Mouse (Mus musculus) midbrain, embryonic 15.5 days (tissue): ENCODE measurements around the gene Slc31a2. TPM values are rescaled to one million over a fixed set of nuclear protein-coding genes. Genes with fewer than 3 reads are reported as not detected.

Source experiments
- ATAC-seq: fragments of 200-750 bp; cut with Nextera tagmentation; replicated peaks from 2 replicates; pipeline ENCODE4 v1.8.0; 2017; ENCODE audit warnings: moderate TSS enrichment
- H3K27ac ChIP-seq: fragments of 300-500 bp; sonication (generic); 2 replicates; pipeline ENCODE4 v1.5.1; 2015; ENCODE audit warnings: mild to moderate bottlenecking, inconsistent platforms
- H3K27me3 ChIP-seq: fragments of 300-500 bp; sonication (generic); replicated peaks from 2 replicates; pipeline ENCODE4 v1.6.1; 2015; ENCODE audit warnings: inconsistent platforms
- H3K36me3 ChIP-seq: fragments of 300-500 bp; sonication (generic); replicated peaks from 2 replicates; pipeline ENCODE4 v1.6.1; 2015; ENCODE audit warnings: inconsistent platforms
- H3K4me1 ChIP-seq: fragments of 300-500 bp; sonication (generic); 2 replicates; pipeline ENCODE4 v1.6.1; 2015; ENCODE audit warnings: inconsistent platforms
- H3K4me2 ChIP-seq: fragments of 300-500 bp; sonication (generic); 2 replicates; pipeline ENCODE4 v1.6.1; 2015; ENCODE audit warnings: inconsistent platforms, mild to moderate bottlenecking, moderate library complexity
- H3K4me3 ChIP-seq: fragments of 300-500 bp; sonication (generic); 2 replicates; pipeline ENCODE4 v1.5.1; 2015; ENCODE audit warnings: mild to moderate bottlenecking, inconsistent platforms
- H3K9ac ChIP-seq: fragments of 300-500 bp; sonication (generic); 2 replicates; pipeline ENCODE4 v1.6.1; 2015; ENCODE audit warnings: mild to moderate bottlenecking, inconsistent platforms
- H3K9me3 ChIP-seq: fragments of 300-500 bp; sonication (generic); 2 replicates; pipeline ENCODE4 v1.6.1; 2016; ENCODE audit warnings: inconsistent platforms
- WGBS: fragments of 180-500 bp; shearing (Covaris S2); methylation state at CpG from one replicate; pipeline ENCODE4 v1.1.7; 2015; ENCODE audit warnings: mixed read lengths; 5-methylcytosine and 5-hydroxymethylcytosine counted together
- polyA plus RNA-seq: library from polyadenylated mRNA; unstranded; fragments of >200 nt; fragmentation: Nextera tagmentation; extraction: Ambion mirVana; gene quantifications from 2 replicates; pipeline ENCODE4 v1.2.1, GENCODE M21; 2015

Slc31a2 gene
- polyA plus RNA-seq, 1 experiment from 2014 or later, result 19.3 TPM

GRCm38 (mm10) chr4:62303288-62303687 lies 40.9 kb downstream of the Slc31a2 start:
- Histone ChIP-seq H3K9me3 (no peaks in the 10 kb centered on the region), H3K27ac (no peak overlapping the region), H3K4me3 (no peak overlapping the region), H3K27me3 (no peaks in the 10 kb centered on the region), H3K36me3 (peaks cover 31% of the 10 kb centered on the region), H3K4me1 (no peaks in the 10 kb centered on the region), H3K4me2 (no peak overlapping the region), H3K9ac (no peak overlapping the region)
- ATAC-seq, result no peak
- 94% methylated on average over 1 of the region's 1 CpGs for WGBS

GRCm38 (mm10) chr4:62306301-62306700 lies 43.9 kb downstream of the Slc31a2 start:
- no peaks in the 10 kb centered on the region for H3K27me3 ChIP-seq
- no peaks in the 10 kb centered on the region for H3K4me1 ChIP-seq
- H3K9ac ChIP-seq, result no peak overlapping the region
- no peak overlapping the region for H3K4me2 ChIP-seq
- no peak for ATAC-seq
- H3K4me3 ChIP-seq, result no peak overlapping the region
- H3K9me3 ChIP-seq, result no peaks in the 10 kb centered on the region
- H3K36me3 ChIP-seq, result peaks cover 26% of the 10 kb centered on the region
- H3K27ac ChIP-seq, result no peak overlapping the region
- 100% methylated on average over 1 of the region's 1 CpGs for WGBS

GRCm38 (mm10) chr4:62306840-62307239 lies 44.5 kb downstream of the Slc31a2 start:
- H3K9ac ChIP-seq, result no peak overlapping the region
- H3K27me3 ChIP-seq, result no peaks in the 10 kb centered on the region
- no peaks in the 10 kb centered on the region for H3K9me3 ChIP-seq
- no peak overlapping the region for H3K4me3 ChIP-seq
- H3K4me2 ChIP-seq, result no peak overlapping the region
- H3K27ac ChIP-seq, result no peak overlapping the region
- ATAC-seq, result no peak
- H3K36me3 ChIP-seq, result peaks cover 26% of the 10 kb centered on the region
- 86% methylated on average over 4 of the region's 4 CpGs for WGBS
- H3K4me1 ChIP-seq, result no peaks in the 10 kb centered on the region

GRCm38 (mm10) chr4:62308406-62308805 lies 46.0 kb downstream of the Slc31a2 start:
- H3K4me2 ChIP-seq, result no peak overlapping the region
- no peaks in the 10 kb centered on the region for H3K4me1 ChIP-seq
- no peak overlapping the region for H3K27ac ChIP-seq
- no peaks in the 10 kb centered on the region for H3K9me3 ChIP-seq
- no peak for ATAC-seq
- no peak overlapping the region for H3K9ac ChIP-seq
- H3K27me3 ChIP-seq, result no peaks in the 10 kb centered on the region
- H3K4me3 ChIP-seq, result no peak overlapping the region
- H3K36me3 ChIP-seq, result peaks cover 25% of the 10 kb centered on the region

GRCm38 (mm10) chr4:62312821-62313220 lies 50.5 kb downstream of the Slc31a2 start:
- no peak overlapping the region for H3K4me3 ChIP-seq
- peaks cover 20% of the 10 kb centered on the region for H3K36me3 ChIP-seq
- no peaks in the 10 kb centered on the region for H3K27me3 ChIP-seq
- no peak overlapping the region for H3K4me2 ChIP-seq
- 95% methylated on average over 2 of the region's 2 CpGs for WGBS
- no peak overlapping the region for H3K9ac ChIP-seq
- no peaks in the 10 kb centered on the region for H3K4me1 ChIP-seq
- ATAC-seq, result no peak
- no peak overlapping the region for H3K27ac ChIP-seq
- H3K9me3 ChIP-seq, result no peaks in the 10 kb centered on the region

GRCm38 (mm10) chr4:62313641-62314211 lies 51.4 kb downstream of the Slc31a2 start:
- Histone ChIP-seq H3K27me3 (no peaks in the 10 kb centered on the region), H3K9me3 (no peaks in the 10 kb centered on the region), H3K27ac (no peak overlapping the region), H3K4me3 (no peak overlapping the region), H3K4me2 (no peak overlapping the region), H3K36me3 (peaks cover 24% of the 10 kb centered on the region; the same call in 1 of the 2 replicates), H3K4me1 (no peaks in the 10 kb centered on the region), H3K9ac (no peak overlapping the region)
- ATAC-seq, result no peak
- 92% methylated on average over 9 of the region's 9 CpGs for WGBS

GRCm38 (mm10) chr4:62314516-62314915 lies 52.2 kb downstream of the Slc31a2 start:
- H3K9me3 ChIP-seq, result no peaks in the 10 kb centered on the region
- peaks cover 28% of the 10 kb centered on the region; the same call in 1 of the 2 replicates for H3K36me3 ChIP-seq
- 83% methylated on average over 3 of the region's 3 CpGs for WGBS
- no peak overlapping the region for H3K27ac ChIP-seq
- no peak overlapping the region for H3K9ac ChIP-seq
- no peak for ATAC-seq
- H3K4me2 ChIP-seq, result no peak overlapping the region
- no peaks in the 10 kb centered on the region for H3K4me1 ChIP-seq
- no peak overlapping the region for H3K4me3 ChIP-seq
- H3K27me3 ChIP-seq, result no peaks in the 10 kb centered on the region

- Histone ChIP-seq H3K4me1 (no peaks in the 10 kb centered on the region), H3K27me3 (no peaks in the 10 kb centered on the region), H3K4me3 (no peak overlapping the region), H3K27ac (no peak overlapping the region), H3K36me3 (peaks cover 36% of the 10 kb centered on the region; the same call in 1 of the 2 replicates), H3K9me3 (no peaks in the 10 kb centered on the region), H3K4me2 (no peak overlapping the region), H3K9ac (no peak overlapping the region)
- 82% methylated on average over 2 of the region's 2 CpGs for WGBS
- ATAC-seq, result no peak
Measured at GRCm38 (mm10) chr4:62316456-62316855, 54.1 kb downstream of the Slc31a2 start.

- Histone ChIP-seq H3K9ac (no peak overlapping the region), H3K4me2 (no peak overlapping the region), H3K36me3 (peaks cover 45% of the 10 kb centered on the region), H3K9me3 (no peaks in the 10 kb centered on the region), H3K27ac (no peak overlapping the region), H3K4me3 (no peak overlapping the region), H3K4me1 (no peaks in the 10 kb centered on the region), H3K27me3 (no peaks in the 10 kb centered on the region)
- 88% methylated on average over 1 of the region's 1 CpGs for WGBS
- ATAC-seq, result no peak
Measured at GRCm38 (mm10) chr4:62318294-62318693, 55.9 kb downstream of the Slc31a2 start.

GRCm38 (mm10) chr4:62322684-62323083 lies 60.3 kb downstream of the Slc31a2 start:
- Histone ChIP-seq H3K36me3 (peaks cover 46% of the 10 kb centered on the region), H3K4me2 (no peak overlapping the region), H3K9ac (no peak overlapping the region), H3K4me3 (no peak overlapping the region), H3K27me3 (no peaks in the 10 kb centered on the region), H3K9me3 (no peaks in the 10 kb centered on the region), H3K27ac (no peak overlapping the region), H3K4me1 (no peaks in the 10 kb centered on the region)
- ATAC-seq, result no peak
- 84% methylated on average over 3 of the region's 3 CpGs for WGBS

- Histone ChIP-seq H3K36me3 (peaks cover 31% of the 10 kb centered on the region), H3K9ac (no peak overlapping the region), H3K9me3 (no peaks in the 10 kb centered on the region), H3K27ac (no peak overlapping the region), H3K27me3 (no peaks in the 10 kb centered on the region), H3K4me3 (no peak overlapping the region), H3K4me1 (no peaks in the 10 kb centered on the region), H3K4me2 (no peak overlapping the region)
- ATAC-seq, result no peak
Measured at GRCm38 (mm10) chr4:62326111-62326510, 63.7 kb downstream of the Slc31a2 start.

GRCm38 (mm10) chr4:62328941-62329660 lies 66.7 kb downstream of the Slc31a2 start:
- H3K27ac ChIP-seq, result no peak overlapping the region
- ATAC-seq, result no peak
- peaks cover 21% of the 10 kb centered on the region for H3K36me3 ChIP-seq

GRCm38 (mm10) chr4:62331977-62332376 lies 69.6 kb downstream of the Slc31a2 start:
- Histone ChIP-seq H3K4me2 (no peak overlapping the region), H3K9me3 (no peaks in the 10 kb centered on the region), H3K27me3 (no peaks in the 10 kb centered on the region), H3K36me3 (peaks cover 25% of the 10 kb centered on the region), H3K4me1 (no peaks in the 10 kb centered on the region), H3K4me3 (no peak overlapping the region), H3K27ac (no peak overlapping the region), H3K9ac (no peak overlapping the region)
- ATAC-seq, result no peak
- 83% methylated on average over 5 of the region's 5 CpGs for WGBS

More at GRCm38 (mm10) chr4:62328941-62329660, 66.7 kb downstream of the Slc31a2 start:
- H3K4me1 ChIP-seq, result no peaks in the 10 kb centered on the region
- 90% methylated on average over 6 of the region's 6 CpGs for WGBS
- no peak overlapping the region for H3K4me2 ChIP-seq
- no peak overlapping the region for H3K4me3 ChIP-seq
- no peaks in the 10 kb centered on the region for H3K27me3 ChIP-seq
- H3K9me3 ChIP-seq, result no peaks in the 10 kb centered on the region
- H3K9ac ChIP-seq, result no peak overlapping the region
